Mouse (Mus musculus) gastrocnemius, adult 18-20 months (tissue): Measurements from ENCODE around the gene Ccdc163. TPM values are rescaled to one million over a fixed set of nuclear protein-coding genes. Genes with fewer than 3 reads are reported as not detected.

Experiments used
- DNase-seq: peaks from one replicate; pipeline ENCODE4 v3.0.0; 2021; ENCODE audit warnings: low spot score
- total RNA-seq, 2 experiments: library from RNA; stranded (reverse); gene quantifications; 2 replicates each; pipeline ENCODE4 v1.2.3; 2021

The Ccdc163 gene
- total RNA-seq, 2 experiments from 2014 or later, result 2.2 to 2.6 TPM

- DNase-seq, result peak; percentile 68
Observed at GRCm38 (mm10) chr4:116703804-116704203, 4.5 kb upstream of the Ccdc163 start.

- DNase-seq, result no peak
Observed at GRCm38 (mm10) chr4:116707666-116708065, 643 bp upstream of the Ccdc163 start.

GRCm38 (mm10) chr4:116708791-116709390, 582 bp downstream of the Ccdc163 start:
- DNase-seq, result no peak

- no peak for DNase-seq
Observed at GRCm38 (mm10) chr4:116710154-116710553, 1.8 kb downstream of the Ccdc163 start.

- DNase-seq, result no peak
Observed at GRCm38 (mm10) chr4:116712536-116712935, 4.2 kb downstream of the Ccdc163 start.

GRCm38 (mm10) chr4:116719396-116719795, 11.1 kb downstream of the Ccdc163 start:
- DNase-seq, result peak; percentile 74

GRCm38 (mm10) chr4:116720343-116721097, 12.2 kb downstream of the Ccdc163 start, which contains the start of gene Tesk2:
Tesk2 (plus strand) TSS chr4:116720948.
- peak; percentile 95 for DNase-seq

- no peak for DNase-seq
Observed at GRCm38 (mm10) chr4:116721098-116721628, 12.9 kb downstream of the Ccdc163 start.

GRCm38 (mm10) chr4:116722230-116722629, 13.9 kb downstream of the Ccdc163 start:
- DNase-seq, result no peak

- DNase-seq, result no peak
Observed at GRCm38 (mm10) chr4:116725444-116725843, 17.1 kb downstream of the Ccdc163 start.

GRCm38 (mm10) chr4:116727401-116727800, 19.1 kb downstream of the Ccdc163 start:
- no peak for DNase-seq

GRCm38 (mm10) chr4:116729532-116729931, 21.2 kb downstream of the Ccdc163 start:
- DNase-seq, result no peak

GRCm38 (mm10) chr4:116731077-116731476, 22.8 kb downstream of the Ccdc163 start:
- no peak for DNase-seq

GRCm38 (mm10) chr4:116732355-116732754, 24.0 kb downstream of the Ccdc163 start:
- no peak for DNase-seq

GRCm38 (mm10) chr4:116734996-116735395, 26.7 kb downstream of the Ccdc163 start:
- DNase-seq, result no peak

GRCm38 (mm10) chr4:116738972-116739751, 30.9 kb downstream of the Ccdc163 start:
- DNase-seq, result no peak

GRCm38 (mm10) chr4:116749750-116750149, 41.4 kb downstream of the Ccdc163 start:
- DNase-seq, result no peak

- no peak for DNase-seq
Observed at GRCm38 (mm10) chr4:116761914-116762313, 53.6 kb downstream of the Ccdc163 start.

- DNase-seq, result no peak
Observed at GRCm38 (mm10) chr4:116764001-116764400, 55.7 kb downstream of the Ccdc163 start.

GRCm38 (mm10) chr4:116768510-116768909, 60.2 kb downstream of the Ccdc163 start:
- DNase-seq, result no peak

GRCm38 (mm10) chr4:116769060-116769459, 60.8 kb downstream of the Ccdc163 start:
- DNase-seq, result no peak

- DNase-seq, result no peak
Observed at GRCm38 (mm10) chr4:116776391-116776790, 68.1 kb downstream of the Ccdc163 start.
